Mouse (Mus musculus): ENCODE measurements around the gene Zmiz1.

Zmiz1 gene

DNA sequence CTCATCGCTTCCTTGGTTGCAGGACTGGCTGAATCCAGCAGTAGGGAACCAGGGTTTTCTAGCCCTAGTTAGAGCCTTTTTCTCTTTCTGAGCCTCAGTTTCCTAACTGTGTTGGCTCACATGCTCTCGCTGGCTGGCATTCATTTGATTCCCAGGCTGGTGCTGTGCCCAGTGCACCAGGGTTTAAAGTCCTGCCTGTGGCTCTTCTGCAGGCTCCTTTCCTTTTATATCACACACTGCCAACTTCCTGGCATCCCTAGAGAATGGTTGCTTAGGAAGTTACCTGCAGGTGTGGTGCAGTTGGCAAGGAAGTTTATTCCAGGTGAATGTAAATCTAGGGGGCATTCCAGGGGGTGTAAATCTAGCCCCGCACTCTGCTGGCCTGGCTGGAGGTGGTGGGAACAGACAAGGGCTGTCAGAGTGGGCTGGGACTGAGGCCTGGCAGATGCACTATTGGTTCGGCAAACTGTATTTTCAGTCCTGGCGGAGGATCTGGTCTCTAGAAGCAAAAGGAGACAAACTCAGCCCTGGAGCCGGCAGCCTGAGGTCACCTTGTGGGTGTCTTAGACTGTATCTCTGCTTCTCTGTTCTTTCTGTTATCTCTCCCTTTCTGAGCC is 234.4 kb downstream of the Zmiz1 start:
- DNase-seq (ENCODE audit: low spot score in 2 of 2) = no peak

GRCm38 (mm10) chr14:25693888-25694568 is 235.0 kb downstream of the Zmiz1 start, which contains the start of gene Ppif:
Gene Ppif (plus strand): TSS chr14:25694154.
- DNase-seq (ENCODE audit: low spot score in 2 of 2) = peak; percentile 94

GRCm38 (mm10) chr14:25694569-25694897 is 235.5 kb downstream of the Zmiz1 start:
- DNase-seq (ENCODE audit: low spot score in 2 of 2) = no peak

GRCm38 (mm10) chr14:25695059-25695458 is 236.1 kb downstream of the Zmiz1 start:
- DNase-seq (ENCODE audit: low spot score in 2 of 2) = no peak

DNA sequence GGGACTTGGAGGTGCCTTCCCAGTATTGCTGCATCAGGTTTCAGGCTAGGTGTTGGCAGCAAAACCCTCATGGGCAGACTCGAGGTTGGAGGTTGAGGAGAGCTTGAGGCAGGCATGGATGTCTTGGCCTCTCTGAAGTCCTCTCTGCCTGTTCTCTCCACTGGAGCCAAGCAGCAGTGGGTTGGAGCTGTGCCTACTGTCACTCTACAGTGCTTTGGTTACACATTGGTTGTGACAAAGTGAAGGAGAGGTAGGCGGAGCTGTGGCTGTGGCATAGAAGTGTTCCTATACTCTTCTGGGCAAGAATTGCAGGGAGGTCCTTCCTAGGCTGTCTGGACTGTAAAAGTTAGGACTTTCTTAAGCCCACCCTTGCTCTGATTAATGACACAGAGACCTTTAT is 237.4 kb downstream of the Zmiz1 start:
- DNase-seq (ENCODE audit: low spot score in 2 of 2) = no peak

DNA sequence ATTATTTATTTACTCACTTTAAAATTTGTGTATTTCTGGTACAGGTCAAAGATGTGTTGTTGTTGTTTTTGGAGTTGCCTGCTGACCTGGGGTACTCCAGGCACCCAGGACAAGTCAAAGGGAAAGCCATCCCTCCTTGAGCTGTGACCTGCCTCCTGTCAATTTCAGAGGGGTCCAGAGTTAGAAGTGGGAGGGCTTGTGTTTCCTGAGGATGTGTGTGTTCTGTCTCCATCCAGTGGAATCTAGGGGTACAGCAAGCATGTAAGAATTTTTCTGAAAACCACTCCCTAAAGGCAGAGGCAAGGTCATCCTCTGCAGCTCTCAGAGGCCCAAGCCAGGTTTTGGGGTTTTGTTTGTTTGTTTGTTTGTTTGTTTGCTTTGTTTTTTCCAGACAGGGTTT is 243.0 kb downstream of the Zmiz1 start:
- DNase-seq (ENCODE audit: low spot score in 2 of 2) = no peak

- peak; percentile 47 to 56 for DNase-seq (ENCODE audit: low spot score in 2 of 2)
Measured at GRCm38 (mm10) chr14:25707691-25708181, 248.8 kb downstream of the Zmiz1 start.

DNA sequence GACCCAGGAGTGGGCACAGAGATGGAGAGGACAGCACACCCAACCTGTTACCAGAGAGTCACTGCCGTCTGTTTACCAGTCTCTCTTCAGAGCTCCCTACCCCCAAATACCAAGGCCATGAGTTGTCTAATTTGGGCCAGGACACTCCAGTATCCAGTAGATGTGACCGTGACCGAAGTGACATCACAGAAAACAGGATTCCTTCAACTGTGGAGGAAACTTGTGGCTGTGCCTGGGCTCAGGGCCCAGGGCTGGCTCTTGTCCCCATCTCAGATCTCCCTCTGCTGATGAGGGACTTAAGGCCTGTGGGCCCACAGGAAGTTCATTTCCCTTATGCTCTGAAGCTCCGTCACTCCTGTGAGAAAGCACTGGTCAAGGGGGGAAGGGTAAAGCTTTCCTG is 249.5 kb downstream of the Zmiz1 start:
- no peak for DNase-seq (ENCODE audit: low spot score in 2 of 2)

DNA sequence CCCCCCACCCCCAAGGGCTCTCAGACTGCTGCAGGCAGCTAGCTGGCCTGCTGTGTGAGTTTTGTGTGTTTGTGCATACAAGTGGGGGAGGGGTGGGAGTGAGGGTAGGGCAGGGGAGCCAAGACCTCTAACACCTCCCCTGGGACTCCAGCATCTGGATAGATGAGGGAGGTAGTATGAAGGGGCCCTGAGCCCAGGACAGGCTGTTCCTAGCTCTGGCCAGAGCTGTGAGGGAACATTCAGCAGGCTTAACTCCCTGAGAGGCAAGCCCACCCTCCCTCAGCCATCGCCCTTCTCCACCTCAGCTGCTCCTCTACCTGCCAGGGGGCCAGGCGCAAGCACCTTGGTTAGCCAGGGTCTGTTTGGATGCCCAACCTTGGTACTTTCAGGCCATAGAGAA is 249.9 kb downstream of the Zmiz1 start:
- no peak for DNase-seq (ENCODE audit: low spot score in 2 of 2)

DNA sequence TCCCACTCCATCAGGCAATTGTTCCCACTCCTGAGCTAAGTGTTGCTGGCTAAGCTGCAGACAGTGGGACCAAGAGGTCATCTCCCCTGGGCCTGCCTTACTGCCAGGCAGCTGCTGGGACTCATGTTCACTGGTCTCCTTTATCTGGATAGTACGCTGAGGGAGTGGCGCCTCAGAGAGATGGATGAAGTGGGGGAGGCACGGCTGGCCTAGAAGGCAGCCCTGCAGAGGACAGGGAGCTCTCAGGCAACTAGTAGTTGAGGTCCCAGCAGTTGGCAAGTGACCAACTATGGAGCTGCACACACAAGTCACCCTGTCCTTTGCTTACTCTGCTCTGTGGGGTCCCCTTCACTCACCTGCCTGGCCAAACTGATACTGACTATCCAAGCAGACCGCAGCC is 251.1 kb downstream of the Zmiz1 start:
- no peak for DNase-seq (ENCODE audit: low spot score in 2 of 2)

GRCm38 (mm10) chr14:25710681-25711080 is 251.7 kb downstream of the Zmiz1 start:
- no peak for DNase-seq (ENCODE audit: low spot score in 2 of 2)

- DNase-seq (ENCODE audit: low spot score in 2 of 2) = no peak
Measured at GRCm38 (mm10) chr14:25711177-25711576, 252.2 kb downstream of the Zmiz1 start.

DNA sequence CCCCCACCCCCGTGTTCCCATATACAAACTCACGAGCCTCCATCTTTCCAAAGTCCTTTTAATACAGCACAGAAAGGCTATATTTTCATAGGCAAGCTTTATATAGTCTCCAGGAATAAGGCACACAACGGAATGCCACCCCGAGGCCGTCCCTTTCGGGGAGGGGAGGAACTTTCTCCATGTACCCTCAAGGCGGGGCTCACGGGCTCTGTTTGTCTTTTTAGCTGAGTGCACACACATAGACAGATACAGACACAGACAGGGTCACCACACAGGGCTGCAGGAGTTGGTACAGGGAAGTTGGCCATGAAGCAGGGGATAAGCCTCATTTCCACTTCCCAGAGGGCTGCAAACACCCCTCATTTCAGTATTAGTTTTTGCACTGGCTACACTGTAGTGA is 252.6 kb downstream of the Zmiz1 start:
- DNase-seq (ENCODE audit: low spot score in 2 of 2) = no peak

DNA sequence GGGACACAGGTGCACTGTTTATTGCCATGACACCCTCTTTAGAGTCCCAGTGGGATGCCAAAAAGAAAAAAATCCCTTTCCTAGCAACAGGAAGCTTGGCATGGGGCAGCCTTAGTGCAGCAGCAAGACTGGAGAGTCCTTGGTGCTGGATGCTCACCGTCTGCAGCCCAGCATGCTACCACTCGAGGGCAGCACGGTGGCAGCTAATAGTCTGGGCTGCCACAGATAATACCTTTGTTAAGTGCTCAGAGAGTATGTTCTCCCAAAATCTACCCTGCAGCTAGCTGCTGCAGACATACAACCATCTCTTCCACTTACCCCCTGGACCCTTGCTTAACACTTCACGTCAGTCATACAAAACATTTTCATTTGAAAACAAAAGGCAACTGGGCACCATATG is 254.5 kb downstream of the Zmiz1 start:
- DNase-seq (ENCODE audit: low spot score in 2 of 2) = no peak
